Mouse (Mus musculus) MEL (cell line): ENCODE results near the gene Ccl6. TPM values are rescaled to one million over a fixed set of nuclear protein-coding genes. Genes with fewer than 3 reads are reported as not detected.

Experiments used
- DNase-seq: peaks from one replicate; pipeline ENCODE4 v3.0.0; 2011; ENCODE audit warnings: low read depth, low spot score
- H3K27ac ChIP-seq: 2 replicates; pipeline ENCODE4 v1.5.1; 2012; ENCODE audit warnings: low read depth, mild to moderate bottlenecking, control low read depth, low read length, moderate library complexity; ENCODE audit not compliant: control insufficient read depth
- H3K27me3 ChIP-seq, 2 experiments: fragments of 150-350 bp in 1 of 2; sonication (generic) in 1 of 2; 2 replicates each; pipeline ENCODE4 v1.6.1; 2012; ENCODE audit warnings: low read length in 2 of 2, mild to moderate bottlenecking in 2 of 2, improper control_type of control experiment in 1 of 2, moderate library complexity in 1 of 2; ENCODE audit not compliant: insufficient read depth in 2 of 2, control insufficient read depth in 1 of 2
- H3K36me3 ChIP-seq, 2 experiments: 2 replicates each; pipeline ENCODE4 v1.6.1; 2012 to 2014; ENCODE audit warnings: low read length in 2 of 2, improper control_type of control experiment in 1 of 2, inconsistent platforms in 1 of 2, mild to moderate bottlenecking in 1 of 2; ENCODE audit not compliant: insufficient read depth in 2 of 2, control insufficient read depth in 1 of 2
- H3K4me1 ChIP-seq, 2 experiments: fragments of 150-350 bp in 1 of 2; sonication (generic) in 1 of 2; 2 replicates each; pipeline ENCODE4 v1.6.1; 2012; ENCODE audit warnings: low read length in 2 of 2, improper control_type of control experiment in 1 of 2, mild to moderate bottlenecking in 1 of 2; ENCODE audit not compliant: insufficient read depth in 2 of 2, control insufficient read depth in 1 of 2
- H3K4me3 ChIP-seq, 2 experiments: fragments of 150-350 bp in 1 of 2; sonication (generic) in 1 of 2; 2 replicates each; pipeline ENCODE4 v1.5.1; 2012; ENCODE audit warnings: low read depth in 2 of 2, low read length in 2 of 2, mild to moderate bottlenecking in 2 of 2, moderate library complexity in 2 of 2, control low read depth in 1 of 2, improper control_type of control experiment in 1 of 2; ENCODE audit not compliant: control insufficient read depth in 1 of 2, insufficient read depth in 1 of 2
- H3K79me2 ChIP-seq: 2 replicates; pipeline ENCODE4 v1.6.1; 2012; ENCODE audit warnings: mild to moderate bottlenecking, low read length, moderate library complexity; ENCODE audit not compliant: control insufficient read depth, poor library complexity, insufficient read depth
- H3K9ac ChIP-seq: 2 replicates; pipeline ENCODE4 v1.6.1; 2012; ENCODE audit warnings: low read depth, mild to moderate bottlenecking, control low read depth, low read length, moderate library complexity; ENCODE audit not compliant: control insufficient read depth, poor library complexity, severe bottlenecking
- H3K9me3 ChIP-seq: fragments of 150-350 bp; sonication (generic); replicated peaks from 2 replicates; pipeline ENCODE4 v1.6.1; 2012; ENCODE audit warnings: mild to moderate bottlenecking, low read length, improper control_type of control experiment, moderate library complexity; ENCODE audit not compliant: insufficient read depth
- BHLHE40 ChIP-seq: IDR thresholded peaks from 2 replicates; pipeline ENCODE4 v1.6.1; 2012; ENCODE audit warnings: low read depth, mild to moderate bottlenecking, inconsistent platforms, low read length, improper control_type of control experiment, borderline replicate concordance
- CHD1 ChIP-seq: IDR thresholded peaks from 2 replicates; pipeline ENCODE4 v1.6.1; 2012; ENCODE audit warnings: low read depth, mild to moderate bottlenecking, inconsistent platforms, low read length, improper control_type of control experiment
- CHD2 ChIP-seq: IDR thresholded peaks from 2 replicates; pipeline ENCODE4 v1.6.1; 2011; ENCODE audit warnings: low read length, improper control_type of control experiment
- CTCF ChIP-seq, 3 experiments: IDR thresholded peaks in 2 of 3; conservative IDR thresholded peaks in 1 of 3; 2 replicates each; pipeline ENCODE4 v1.5.1; 2011 to 2012; ENCODE audit warnings: low read length in 3 of 3, low read depth in 2 of 3, mild to moderate bottlenecking in 2 of 3, improper control_type of control experiment in 1 of 3, inconsistent platforms in 1 of 3, mixed read lengths in 1 of 3, moderate library complexity in 1 of 3; ENCODE audit not compliant: control insufficient read depth in 1 of 3, insufficient read depth in 1 of 3, poor library complexity in 1 of 3, severe bottlenecking in 1 of 3
- ELF1 ChIP-seq: IDR thresholded peaks from 2 replicates; pipeline ENCODE4 v1.6.1; 2014; ENCODE audit warnings: low read depth, mild to moderate bottlenecking, inconsistent platforms, low read length, improper control_type of control experiment, moderate library complexity
- EP300 ChIP-seq, 2 experiments: IDR thresholded peaks; 2 replicates each; pipeline ENCODE4 v1.6.1; 2011; ENCODE audit warnings: improper control_type of control experiment in 2 of 2, low read length in 2 of 2, low read depth in 1 of 2, mild to moderate bottlenecking in 1 of 2
- ETS1 ChIP-seq: IDR thresholded peaks from 2 replicates; pipeline ENCODE4 v1.6.1; 2012; ENCODE audit warnings: low read depth, mild to moderate bottlenecking, inconsistent platforms, low read length, improper control_type of control experiment, moderate library complexity
- GABPA ChIP-seq: IDR thresholded peaks from 2 replicates; pipeline ENCODE4 v1.6.1; 2012; ENCODE audit warnings: low read depth, mild to moderate bottlenecking, inconsistent platforms, low read length, improper control_type of control experiment, moderate library complexity
- GATA1 ChIP-seq: IDR thresholded peaks from 2 replicates; pipeline ENCODE4 v1.6.1; 2011; ENCODE audit warnings: low read depth, low read length, improper control_type of control experiment
- HCFC1 ChIP-seq: IDR thresholded peaks from 2 replicates; pipeline ENCODE4 v1.6.1; 2012; ENCODE audit warnings: low read depth, mild to moderate bottlenecking, inconsistent platforms, low read length, improper control_type of control experiment, moderate library complexity
- JUND ChIP-seq: IDR thresholded peaks from 2 replicates; pipeline ENCODE4 v1.6.1; 2011; ENCODE audit warnings: low read depth, mild to moderate bottlenecking, improper control_type of control experiment, low read length
- KAT2A ChIP-seq: conservative IDR thresholded peaks from 2 replicates; pipeline ENCODE4 v1.6.1; 2012; ENCODE audit warnings: low read depth, low read length, improper control_type of control experiment, inconsistent platforms
- MAFK ChIP-seq: IDR thresholded peaks from 2 replicates; pipeline ENCODE4 v1.6.1; 2011; ENCODE audit warnings: low read depth, mild to moderate bottlenecking, low read length, improper control_type of control experiment, borderline replicate concordance
- MAX ChIP-seq: IDR thresholded peaks from 2 replicates; pipeline ENCODE4 v1.6.1; 2011; ENCODE audit warnings: low read length, improper control_type of control experiment
- MAZ ChIP-seq: IDR thresholded peaks from 2 replicates; pipeline ENCODE4 v1.6.1; 2012; ENCODE audit warnings: low read depth, mild to moderate bottlenecking, inconsistent platforms, low read length, improper control_type of control experiment
- MEF2A ChIP-seq: IDR thresholded peaks from 2 replicates; pipeline ENCODE4 v1.6.1; 2014; ENCODE audit warnings: low read depth, mild to moderate bottlenecking, inconsistent platforms, low read length, improper control_type of control experiment; ENCODE audit not compliant: poor library complexity, insufficient replicate concordance, severe bottlenecking; ENCODE audit errors: extremely low read depth
- MXI1 ChIP-seq: IDR thresholded peaks from 2 replicates; pipeline ENCODE4 v1.6.1; 2011; ENCODE audit warnings: mild to moderate bottlenecking, low read depth, low read length, improper control_type of control experiment
- MYB ChIP-seq: IDR thresholded peaks from 2 replicates; pipeline ENCODE4 v1.6.1; 2011; ENCODE audit warnings: mild to moderate bottlenecking, low read depth, low read length, improper control_type of control experiment
- MYC ChIP-seq: IDR thresholded peaks from 2 replicates; pipeline ENCODE4 v1.6.1; 2011; ENCODE audit warnings: low read depth, mild to moderate bottlenecking, low read length, improper control_type of control experiment, moderate library complexity
- NELFE ChIP-seq: IDR thresholded peaks from 2 replicates; pipeline ENCODE4 v1.6.1; 2011; ENCODE audit warnings: low read depth, low read length, improper control_type of control experiment
- NRF1 ChIP-seq: IDR thresholded peaks from 2 replicates; pipeline ENCODE4 v1.6.1; 2014; ENCODE audit warnings: low read depth, mild to moderate bottlenecking, inconsistent platforms, low read length, improper control_type of control experiment, moderate library complexity; ENCODE audit not compliant: poor library complexity, insufficient read depth, severe bottlenecking
- POLR2A ChIP-seq, 2 experiments: IDR thresholded peaks; 2 replicates each; pipeline ENCODE4 v1.6.1; 2011 to 2012; ENCODE audit warnings: low read length in 2 of 2, mild to moderate bottlenecking in 2 of 2, control low read depth in 1 of 2, improper control_type of control experiment in 1 of 2, low read depth in 1 of 2, moderate library complexity in 1 of 2; ENCODE audit not compliant: control insufficient read depth in 1 of 2, insufficient read depth in 1 of 2, poor library complexity in 1 of 2
- POLR2AphosphoS2 ChIP-seq: IDR thresholded peaks from 2 replicates; pipeline ENCODE4 v1.6.1; 2011; ENCODE audit warnings: low read length, improper control_type of control experiment
- POLR2AphosphoS5 ChIP-seq: IDR thresholded peaks from 2 replicates; pipeline ENCODE4 v1.6.1; 2012; ENCODE audit warnings: low read depth, borderline replicate concordance, mild to moderate bottlenecking, inconsistent platforms, low read length, moderate library complexity, mixed read lengths
- RAD21 ChIP-seq: IDR thresholded peaks from 2 replicates; pipeline ENCODE4 v1.6.1; 2011; ENCODE audit warnings: mild to moderate bottlenecking, low read depth, low read length, improper control_type of control experiment
- RCOR1 ChIP-seq: IDR thresholded peaks from 2 replicates; pipeline ENCODE4 v1.6.1; 2012; ENCODE audit warnings: low read depth, mild to moderate bottlenecking, inconsistent platforms, low read length, improper control_type of control experiment
- SIN3A ChIP-seq: IDR thresholded peaks from 2 replicates; pipeline ENCODE4 v1.6.1; 2012; ENCODE audit warnings: low read length, improper control_type of control experiment, inconsistent platforms
- SMC3 ChIP-seq: IDR thresholded peaks from 2 replicates; pipeline ENCODE4 v1.6.1; 2011; ENCODE audit warnings: low read depth, low read length, improper control_type of control experiment
- TAL1 ChIP-seq: IDR thresholded peaks from 2 replicates; pipeline ENCODE4 v1.6.1; 2012; ENCODE audit warnings: mild to moderate bottlenecking, inconsistent platforms, low read length, moderate library complexity, mixed read lengths
- TBP ChIP-seq: IDR thresholded peaks from 2 replicates; pipeline ENCODE4 v1.8.0; 2011; ENCODE audit warnings: low read depth, low read length, improper control_type of control experiment
- TCF12 ChIP-seq: IDR thresholded peaks from 2 replicates; pipeline ENCODE4 v1.6.1; 2014; ENCODE audit warnings: low read depth, mild to moderate bottlenecking, inconsistent platforms, low read length, improper control_type of control experiment, moderate library complexity
- UBTF ChIP-seq: IDR thresholded peaks from 2 replicates; pipeline ENCODE4 v1.6.1; 2012; ENCODE audit warnings: low read depth, mild to moderate bottlenecking, inconsistent platforms, low read length, improper control_type of control experiment, moderate library complexity, borderline replicate concordance; ENCODE audit not compliant: insufficient read depth
- USF1 ChIP-seq: IDR thresholded peaks from 2 replicates; pipeline ENCODE4 v1.6.1; 2014; ENCODE audit warnings: low read depth, mild to moderate bottlenecking, inconsistent platforms, low read length, improper control_type of control experiment, moderate library complexity
- USF2 ChIP-seq, 2 experiments: IDR thresholded peaks; 2 replicates each; pipeline ENCODE4 v1.6.1; 2011 to 2012; ENCODE audit warnings: improper control_type of control experiment in 2 of 2, low read length in 2 of 2, borderline replicate concordance in 1 of 2, inconsistent platforms in 1 of 2, low read depth in 1 of 2, mild to moderate bottlenecking in 1 of 2; ENCODE audit not compliant: insufficient read depth in 1 of 2
- ZKSCAN1 ChIP-seq: IDR thresholded peaks from 2 replicates; pipeline ENCODE4 v1.6.1; 2012; ENCODE audit warnings: low read depth, mild to moderate bottlenecking, inconsistent platforms, low read length, improper control_type of control experiment, moderate library complexity
- ZMIZ1 ChIP-seq: IDR thresholded peaks from 2 replicates; pipeline ENCODE4 v1.6.1; 2012; ENCODE audit warnings: low read depth, mild to moderate bottlenecking, inconsistent platforms, low read length, improper control_type of control experiment, moderate library complexity
- ZNF384 ChIP-seq: IDR thresholded peaks from 2 replicates; pipeline ENCODE4 v1.6.1; 2012; ENCODE audit warnings: low read depth, mild to moderate bottlenecking, inconsistent platforms, low read length, improper control_type of control experiment
- polyA plus RNA-seq, 2 experiments: library from polyadenylated mRNA; stranded (reverse) in 1 of 2; unstranded in 1 of 2; fragments of >175 nt in 1 of 2; fragments of >200 nt in 1 of 2; gene quantifications; 2 replicates each; pipeline versions ENCODE4 v1.2.1 to v1.2.4; 2012; ENCODE audit warnings: low replicate concordance in 2 of 2, low read depth in 1 of 2; ENCODE audit not compliant: insufficient read length in 2 of 2, insufficient read depth in 1 of 2, missing spikeins in 1 of 2
- total RNA-seq: library from RNA; depleted of rRNA; stranded (reverse); fragments of 300-350 nt; gene quantifications from 2 replicates; pipeline ENCODE4 v1.2.3, GENCODE M21; 2012

Ccl6 gene
- total and polyA plus RNA-seq, 3 experiments: not detected

GRCm38 (mm10) chr11:83556085-83556781, 36.7 kb downstream of the Ccl6 start:
- H3K36me3 ChIP-seq: no peaks in the 10 kb centered on the region
- peaks cover 0 to 2% of the 10 kb centered on the region in 2 experiments; a peak in 1 of 4 replicates for H3K27me3 ChIP-seq
- H3K9me3 ChIP-seq: no peaks in the 10 kb centered on the region
- H3K4me3 ChIP-seq: no peak overlapping the region
- H3K4me1 ChIP-seq: no peaks in the 10 kb centered on the region; a peak in 1 of 4 replicates
- peak; percentile 83 for DNase-seq
- H3K9ac ChIP-seq: no peak overlapping the region
- no peaks in the 10 kb centered on the region for H3K79me2 ChIP-seq
- H3K27ac ChIP-seq: no peak overlapping the region
- TF ChIP-seq GABPA (no peak), GATA1 (no peak), NRF1 (no peak), TCF12 (no peak), RCOR1 (no peak), MAFK (no peak), TBP (no peak), POLR2A (IDR thresholded peaks at IDR 0.05; ENCODE audit: control insufficient read depth in 1 of 2, insufficient read depth in 1 of 2, low read depth in 1 of 2, low read length in 2 of 2, poor library complexity in 1 of 2) (no peak), HCFC1 (no peak), UBTF (no peak), CTCF (IDR thresholded peaks at IDR 0.05 in 2 of 3, conservative IDR thresholded peaks at IDR 0.05 in 1 of 3; ENCODE audit: control insufficient read depth in 1 of 3, insufficient read depth in 1 of 3, low read depth in 2 of 3, low read length in 3 of 3, poor library complexity in 1 of 3, severe bottlenecking in 1 of 3) (peak; percentile 4 to 99 (median 80); a peak in 4 of 6 replicates), CHD1 (no peak), USF1 (peak; percentile 87), ZKSCAN1 (no peak), EP300 (IDR thresholded peaks at IDR 0.05; ENCODE audit: low read depth in 1 of 2, low read length in 2 of 2) (no peak), MYC (peak; percentile 100), RAD21 (no peak; the same call in none of the 2 replicates), POLR2AphosphoS2 (no peak), SMC3 (peak; percentile 98), TAL1 (no peak), JUND (0 out of 2 replicates have a peak, but pooled peaks have one; percentile 45), KAT2A (no peak), BHLHE40 (no peak), MXI1 (peak; percentile 98), MAX (peak; percentile 100), ZNF384 (no peak), SIN3A (peak; percentile 86; the same call in 1 of the 2 replicates), ELF1 (no peak), USF2 (IDR thresholded peaks at IDR 0.05; ENCODE audit: borderline replicate concordance in 1 of 2, insufficient read depth in 1 of 2, low read depth in 1 of 2, low read length in 2 of 2) (peak in 1 of 2 experiments; percentile 57; a peak in 1 of 4 replicates), ZMIZ1 (no peak), MAZ (no peak), MEF2A (no peak), POLR2AphosphoS5 (no peak), ETS1 (no peak), MYB (no peak), NELFE (no peak), CHD2 (no peak)
